Mouse (Mus musculus) neural tube, embryonic 13.5 days (tissue): ENCODE measurements around the gene Phgr1. TPM values are rescaled to one million over a fixed set of nuclear protein-coding genes. Genes with fewer than 3 reads are reported as not detected.

ENCODE experiments used
- ATAC-seq: fragments of 200-750 bp; cut with Nextera tagmentation; 2 replicates; pipeline ENCODE4 v1.8.0; 2017; ENCODE audit warnings: low read depth, mild to moderate bottlenecking, moderate TSS enrichment, moderate library complexity
- H3K27ac ChIP-seq: fragments of 300-500 bp; sonication (generic); replicated peaks from 2 replicates; pipeline ENCODE4 v1.5.1; 2015; ENCODE audit warnings: moderate library complexity, mild to moderate bottlenecking, inconsistent platforms
- H3K27me3 ChIP-seq: fragments of 300-500 bp; sonication (generic); 2 replicates; pipeline ENCODE4 v1.6.1; 2015; ENCODE audit warnings: mild to moderate bottlenecking, inconsistent platforms
- H3K36me3 ChIP-seq: fragments of 300-500 bp; sonication (generic); 2 replicates; pipeline ENCODE4 v1.6.1; 2015; ENCODE audit warnings: mild to moderate bottlenecking, inconsistent platforms
- H3K4me1 ChIP-seq: fragments of 300-500 bp; sonication (generic); replicated peaks from 2 replicates; pipeline ENCODE4 v1.6.1; 2015; ENCODE audit warnings: inconsistent platforms
- H3K4me2 ChIP-seq: fragments of 300-500 bp; sonication (generic); 2 replicates; pipeline ENCODE4 v1.6.1; 2015; ENCODE audit warnings: inconsistent platforms, mild to moderate bottlenecking, moderate library complexity
- H3K4me3 ChIP-seq: fragments of 300-500 bp; sonication (generic); 2 replicates; pipeline ENCODE4 v1.5.1; 2015; ENCODE audit warnings: mild to moderate bottlenecking, inconsistent platforms
- H3K9ac ChIP-seq: fragments of 300-500 bp; sonication (generic); 2 replicates; pipeline ENCODE4 v1.6.1; 2015; ENCODE audit warnings: moderate library complexity, mild to moderate bottlenecking, inconsistent platforms
- H3K9me3 ChIP-seq: fragments of 300-500 bp; sonication (generic); 2 replicates; pipeline ENCODE4 v1.6.1; 2016; ENCODE audit warnings: inconsistent platforms
- WGBS: fragments of 180-500 bp; shearing (Covaris S2); methylation state at CpG from one replicate; pipeline ENCODE4 v1.1.7; 2015; 5-methylcytosine and 5-hydroxymethylcytosine counted together
- polyA plus RNA-seq: library from polyadenylated mRNA; unstranded; fragments of >200 nt; fragmentation: Nextera tagmentation; extraction: Ambion mirVana; gene quantifications from 2 replicates; pipeline ENCODE4 v1.2.1, GENCODE M21; 2015

Gene Phgr1
- polyA plus RNA-seq, 1 experiment from 2014 or later: not detected

- 73% methylated on average over 3 of the region's 3 CpGs for WGBS
These were observed 32.2 kb upstream of the Phgr1 start for GRCm38 (mm10) chr2:118740341-118740740.

GRCm38 (mm10) chr2:118741183-118741582 lies 31.4 kb upstream of the Phgr1 start:
- Histone ChIP-seq H3K27me3 (peaks cover 24% of the 10 kb centered on the region), H3K9me3 (no peaks in the 10 kb centered on the region), H3K4me2 (no peak overlapping the region), H3K36me3 (no peaks in the 10 kb centered on the region), H3K4me1 (peaks cover 12% of the 10 kb centered on the region), H3K4me3 (no peak overlapping the region), H3K27ac (no peak overlapping the region), H3K9ac (no peak overlapping the region)
- no peak for ATAC-seq
- 70% methylated on average over 9 of the region's 9 CpGs for WGBS

More at GRCm38 (mm10) chr2:118740341-118740740, 32.2 kb upstream of the Phgr1 start:
- Histone ChIP-seq H3K9ac (no peak overlapping the region), H3K4me3 (no peak overlapping the region), H3K4me1 (peaks cover 11% of the 10 kb centered on the region), H3K27ac (no peak overlapping the region), H3K9me3 (no peaks in the 10 kb centered on the region), H3K27me3 (peaks cover 29% of the 10 kb centered on the region), H3K4me2 (no peak overlapping the region), H3K36me3 (no peaks in the 10 kb centered on the region)
- no peak for ATAC-seq

- WGBS: 18% methylated on average over 8 of the region's 8 CpGs
- Histone ChIP-seq H3K4me1 (peaks cover 34% of the 10 kb centered on the region), H3K36me3 (no peaks in the 10 kb centered on the region), H3K9me3 (no peaks in the 10 kb centered on the region), H3K4me3 (no peak overlapping the region), H3K27me3 (peaks cover 24% of the 10 kb centered on the region), H3K9ac (no peak overlapping the region), H3K27ac (no peak overlapping the region), H3K4me2 (no peak overlapping the region; the same call in 1 of the 2 replicates)
- no peak for ATAC-seq
These were observed 29.2 kb upstream of the Phgr1 start for GRCm38 (mm10) chr2:118743261-118743943.

GRCm38 (mm10) chr2:118744621-118745020 lies 27.9 kb upstream of the Phgr1 start:
- Histone ChIP-seq H3K27me3 (peaks cover 29% of the 10 kb centered on the region), H3K36me3 (no peaks in the 10 kb centered on the region), H3K27ac (no peak overlapping the region), H3K4me1 (peaks cover 46% of the 10 kb centered on the region), H3K4me3 (peak overlapping the region; percentile 93), H3K4me2 (peak overlapping the region; percentile 93), H3K9ac (peak overlapping the region; percentile 97; the same call in 1 of the 2 replicates), H3K9me3 (no peaks in the 10 kb centered on the region)
- WGBS: 4% methylated on average over 7 of the region's 7 CpGs
- ATAC-seq: no peak

GRCm38 (mm10) chr2:118745232-118745884 lies 27.2 kb upstream of the Phgr1 start, which contains the start of gene Inafm2:
Gene Inafm2 (plus strand): TSS chr2:118745758.
- peak within 1 kb of the TSS; percentile 93 for H3K4me3 ChIP-seq
- H3K4me1 ChIP-seq: peaks cover 53% of the 10 kb centered on the region
- H3K9ac ChIP-seq: peak within 1 kb of the TSS; percentile 97
- 0% methylated on average over 41 of the region's 57 CpGs for WGBS
- peak; percentile 94 for ATAC-seq
- H3K27me3 ChIP-seq: peaks cover 29% of the 10 kb centered on the region
- H3K27ac ChIP-seq: peak within 1 kb of the TSS; percentile 81
- H3K36me3 ChIP-seq: no peaks in the 10 kb centered on the region
- no peaks in the 10 kb centered on the region for H3K9me3 ChIP-seq
- peak within 1 kb of the TSS; percentile 93 for H3K4me2 ChIP-seq

- Histone ChIP-seq H3K4me2 (peak overlapping the region; percentile 93), H3K9me3 (no peaks in the 10 kb centered on the region), H3K27ac (peak overlapping the region; percentile 81), H3K4me3 (peak overlapping the region; percentile 93), H3K36me3 (no peaks in the 10 kb centered on the region), H3K9ac (peak overlapping the region; percentile 97), H3K27me3 (peaks cover 29% of the 10 kb centered on the region), H3K4me1 (peaks cover 57% of the 10 kb centered on the region)
- ATAC-seq: peak; percentile 51
- under 1% methylated on average over 98 of the region's 113 CpGs for WGBS
These were observed 26.4 kb upstream of the Phgr1 start for GRCm38 (mm10) chr2:118745915-118746901.

- H3K4me1 ChIP-seq: peaks cover 57% of the 10 kb centered on the region
- H3K36me3 ChIP-seq: no peaks in the 10 kb centered on the region
- H3K9me3 ChIP-seq: no peaks in the 10 kb centered on the region
- peaks cover 22% of the 10 kb centered on the region for H3K27me3 ChIP-seq
- ATAC-seq: no peak
- peak overlapping the region; percentile 93 for H3K4me3 ChIP-seq
- no peak overlapping the region for H3K27ac ChIP-seq
- 36% methylated on average over 10 of the region's 10 CpGs for WGBS
- peak overlapping the region; percentile 93 for H3K4me2 ChIP-seq
- H3K9ac ChIP-seq: peak overlapping the region; percentile 97
These were observed 25.1 kb upstream of the Phgr1 start for GRCm38 (mm10) chr2:118747301-118747960.

GRCm38 (mm10) chr2:118749341-118749884 lies 23.2 kb upstream of the Phgr1 start:
- no peaks in the 10 kb centered on the region for H3K9me3 ChIP-seq
- peak overlapping the region; percentile 5; the same call in 1 of the 2 replicates for H3K4me3 ChIP-seq
- 0 out of 2 replicates have a peak overlapping the region, but pooled peaks have one; percentile 24 for H3K27ac ChIP-seq
- H3K27me3 ChIP-seq: peaks cover 10% of the 10 kb centered on the region
- H3K4me2 ChIP-seq: peak overlapping the region; percentile 36
- H3K9ac ChIP-seq: peak overlapping the region; percentile 49
- no peak for ATAC-seq
- no peaks in the 10 kb centered on the region for H3K36me3 ChIP-seq
- peaks cover 56% of the 10 kb centered on the region for H3K4me1 ChIP-seq
- WGBS: 15% methylated on average over 10 of the region's 10 CpGs

GRCm38 (mm10) chr2:118750476-118750875 lies 22.1 kb upstream of the Phgr1 start:
- H3K4me1 ChIP-seq: peaks cover 46% of the 10 kb centered on the region
- no peaks in the 10 kb centered on the region for H3K36me3 ChIP-seq
- peaks cover 5% of the 10 kb centered on the region; the same call in 1 of the 2 replicates for H3K27me3 ChIP-seq
- WGBS: 68% methylated on average over 8 of the region's 8 CpGs
- H3K4me3 ChIP-seq: no peak overlapping the region
- H3K9me3 ChIP-seq: no peaks in the 10 kb centered on the region
- no peak for ATAC-seq
- 0 out of 2 replicates have a peak overlapping the region, but pooled peaks have one; percentile 49 for H3K9ac ChIP-seq
- no peak overlapping the region for H3K27ac ChIP-seq
- H3K4me2 ChIP-seq: peak overlapping the region; percentile 36; the same call in 1 of the 2 replicates

- H3K4me3 ChIP-seq: no peak overlapping the region
- WGBS: 71% methylated on average over 16 of the region's 16 CpGs
- H3K9ac ChIP-seq: no peak overlapping the region
- H3K27ac ChIP-seq: no peak overlapping the region
- no peak overlapping the region for H3K4me2 ChIP-seq
- no peaks in the 10 kb centered on the region for H3K36me3 ChIP-seq
- H3K9me3 ChIP-seq: no peaks in the 10 kb centered on the region
- H3K27me3 ChIP-seq: peaks cover 7% of the 10 kb centered on the region; the same call in 1 of the 2 replicates
- ATAC-seq: no peak
- H3K4me1 ChIP-seq: peaks cover 36% of the 10 kb centered on the region
These were observed 20.4 kb upstream of the Phgr1 start for GRCm38 (mm10) chr2:118751896-118752791.
